Mouse (Mus musculus) cerebellum, adult (tissue): ENCODE results near the gene Kcne2.

Experiments used
- ATAC-seq: cut with Nextera tagmentation; 2 replicates; pipeline ENCODE4 v1.9.2; 2017; ENCODE audit warnings: mild to moderate bottlenecking, moderate library complexity, mixed read lengths; ENCODE audit not compliant: insufficient number of reproducible peaks, low FRiP score, low TSS enrichment

Kcne2 gene

GRCm38 (mm10) chr16:92307947-92308346 is 15.8 kb downstream of the Kcne2 start:
- ATAC-seq = no peak

- ATAC-seq = no peak
Measured at GRCm38 (mm10) chr16:92309126-92309525, 16.9 kb downstream of the Kcne2 start.

GRCm38 (mm10) chr16:92313953-92314741 is 22.0 kb downstream of the Kcne2 start:
- ATAC-seq = peak; percentile 42

GRCm38 (mm10) chr16:92316049-92316738 is 24.0 kb downstream of the Kcne2 start:
- no peak for ATAC-seq

GRCm38 (mm10) chr16:92319353-92320109 is 27.3 kb downstream of the Kcne2 start:
- ATAC-seq = no peak

GRCm38 (mm10) chr16:92320361-92320760 is 28.2 kb downstream of the Kcne2 start:
- ATAC-seq = no peak

- no peak for ATAC-seq
Measured at GRCm38 (mm10) chr16:92321341-92321740, 29.2 kb downstream of the Kcne2 start, which contains the start of gene Fam243. Fam243 (minus strand) TSS chr16:92321441.

- no peak for ATAC-seq
Measured at GRCm38 (mm10) chr16:92324309-92325061, 32.3 kb downstream of the Kcne2 start.

GRCm38 (mm10) chr16:92325062-92325406 is 32.8 kb downstream of the Kcne2 start:
- no peak for ATAC-seq

GRCm38 (mm10) chr16:92327911-92328310 is 35.7 kb downstream of the Kcne2 start:
- peak; percentile 83 for ATAC-seq

- no peak for ATAC-seq
Measured at GRCm38 (mm10) chr16:92330966-92331365, 38.8 kb downstream of the Kcne2 start.

GRCm38 (mm10) chr16:92334600-92334999 is 42.4 kb downstream of the Kcne2 start:
- no peak for ATAC-seq

- ATAC-seq = peak; percentile 60
Measured at GRCm38 (mm10) chr16:92336280-92336679, 44.1 kb downstream of the Kcne2 start.

- ATAC-seq = peak; percentile 58
Measured at GRCm38 (mm10) chr16:92340612-92341511, 48.7 kb downstream of the Kcne2 start.

GRCm38 (mm10) chr16:92345177-92345576 is 53.0 kb downstream of the Kcne2 start:
- ATAC-seq = no peak

GRCm38 (mm10) chr16:92346297-92346916 is 54.2 kb downstream of the Kcne2 start:
- no peak for ATAC-seq
